Mouse (Mus musculus) embryo, embryonic 10.5 days (tissue): Measurements from ENCODE around the gene Mfsd4a.

Source experiments
- DNase-seq: peaks from one replicate; pipeline ENCODE4 v3.0.0-alpha.2; 2015; ENCODE audit warnings: low spot score

The Mfsd4a gene

DNA sequence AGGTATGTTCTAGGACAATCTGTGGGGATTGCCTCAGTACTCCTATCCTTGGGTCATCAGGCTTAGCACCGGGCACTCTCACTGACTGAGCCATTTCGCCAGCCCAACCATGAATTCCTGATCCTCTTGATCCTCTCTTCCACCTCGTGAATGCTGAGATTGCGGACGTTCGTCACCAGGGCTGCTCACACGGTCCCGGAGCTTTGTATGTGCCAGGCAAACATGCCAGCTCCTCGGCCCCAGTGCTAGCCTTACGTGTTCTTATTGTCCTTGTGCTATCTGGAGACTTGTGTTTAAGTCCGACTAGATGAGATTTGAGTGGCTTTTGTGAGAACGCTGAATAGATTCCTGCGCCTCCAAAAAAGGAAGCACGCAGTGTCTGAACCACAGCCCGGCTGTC lies 80.4 kb downstream of the Mfsd4a start:
- DNase-seq, result no peak

GRCm38 (mm10) chr1:131983806-131984205 lies 84.1 kb downstream of the Mfsd4a start:
- no peak for DNase-seq

DNA sequence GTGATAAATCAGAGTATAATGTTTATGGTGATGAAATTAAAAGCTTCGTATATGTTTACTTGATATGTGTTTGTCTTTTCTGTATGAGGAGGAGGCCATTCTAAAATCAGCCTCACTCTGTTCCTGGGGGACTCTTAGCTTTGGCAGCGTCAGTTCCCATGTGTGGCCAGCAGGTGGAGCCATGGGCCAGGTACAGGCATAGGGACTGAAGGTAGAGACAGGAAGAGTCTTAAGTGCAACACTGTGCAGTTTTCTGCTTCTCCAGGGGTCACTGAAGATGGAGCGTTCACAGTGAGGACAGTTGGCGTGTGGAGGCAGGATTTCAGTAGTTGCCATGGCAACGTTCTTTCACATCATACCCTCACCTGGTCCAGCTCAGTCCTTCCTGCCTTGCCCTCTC lies 85.0 kb downstream of the Mfsd4a start:
- peak; percentile 84 for DNase-seq

DNA sequence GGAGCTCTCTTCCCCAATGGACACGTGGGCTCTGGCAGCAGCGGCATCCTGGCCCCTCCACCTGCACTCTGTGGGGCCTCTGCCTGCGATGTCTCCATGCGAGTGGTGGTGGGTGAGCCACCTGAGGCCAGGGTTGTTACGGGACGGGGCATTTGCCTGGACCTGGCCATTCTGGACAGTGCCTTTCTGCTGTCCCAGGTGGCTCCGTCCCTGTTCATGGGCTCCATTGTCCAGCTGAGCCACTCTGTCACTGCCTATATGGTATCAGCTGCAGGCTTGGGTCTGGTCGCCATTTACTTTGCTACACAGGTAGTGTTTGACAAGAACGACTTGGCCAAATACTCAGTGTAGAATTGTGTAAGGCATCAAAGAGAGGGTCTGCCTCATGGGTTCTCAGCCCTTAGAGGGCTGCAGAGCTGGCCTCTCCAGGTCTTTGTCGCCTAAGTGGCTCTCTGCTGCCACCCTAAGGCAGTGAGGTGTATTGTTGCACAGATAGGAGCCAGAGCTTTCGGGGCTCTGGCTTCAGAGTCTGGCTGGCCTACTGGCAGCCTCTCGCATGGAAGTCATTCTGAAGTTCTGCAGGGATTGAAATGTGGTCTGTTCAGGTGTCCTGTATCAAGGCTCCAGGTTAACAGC lies 86.4 kb downstream of the Mfsd4a start:
- DNase-seq, result peak; percentile 92

DNA sequence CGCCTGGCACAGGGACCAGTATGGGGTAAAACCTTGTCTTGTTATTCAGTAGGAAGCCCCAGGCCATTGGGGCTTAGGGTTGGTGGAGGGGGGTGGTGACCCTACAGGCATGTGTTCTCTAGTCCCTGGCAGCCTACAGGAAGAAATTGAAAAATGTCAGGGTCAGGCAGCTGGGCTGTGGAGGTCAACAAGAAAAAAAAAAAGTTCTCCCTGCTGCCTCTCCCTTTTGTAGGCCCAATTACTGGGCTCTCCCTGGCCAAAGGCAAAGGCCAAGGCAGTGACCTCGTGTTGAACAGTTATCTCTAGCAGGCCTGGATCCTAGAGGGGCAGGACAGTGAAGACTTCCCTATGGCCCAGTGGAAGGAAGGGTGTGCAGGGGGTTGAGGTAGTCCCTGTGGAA lies 87.4 kb downstream of the Mfsd4a start:
- DNase-seq, result peak; percentile 49

DNA sequence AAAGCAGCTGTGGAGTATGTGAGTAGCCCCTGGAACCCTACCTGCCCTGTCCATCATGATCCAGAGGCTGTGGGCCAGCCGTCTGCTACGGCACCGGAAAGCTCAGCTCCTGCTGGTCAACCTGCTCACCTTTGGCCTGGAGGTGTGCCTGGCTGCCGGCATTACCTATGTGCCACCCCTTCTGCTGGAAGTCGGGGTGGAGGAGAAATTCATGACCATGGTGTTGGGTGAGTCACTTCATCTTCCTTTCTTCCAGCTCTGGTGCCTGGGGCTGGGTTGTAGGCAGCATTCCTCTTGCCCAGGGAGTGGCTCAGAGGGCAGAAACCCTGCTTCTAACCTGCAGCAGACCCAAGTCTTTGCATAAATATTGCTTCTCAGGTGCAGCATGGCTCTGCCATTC lies 91.0 kb downstream of the Mfsd4a start:
- no peak for DNase-seq

GRCm38 (mm10) chr1:131973991-131974390 lies 93.9 kb downstream of the Mfsd4a start:
- no peak for DNase-seq
